Mouse (Mus musculus): ENCODE measurements at regions not wholly inside any gene's neighbourhood (a gene's known extent, or its start where the extent isn't known, plus 50 kb on each side); places are given as distances from the start of the nearest gene placed in this dataset.

DNA sequence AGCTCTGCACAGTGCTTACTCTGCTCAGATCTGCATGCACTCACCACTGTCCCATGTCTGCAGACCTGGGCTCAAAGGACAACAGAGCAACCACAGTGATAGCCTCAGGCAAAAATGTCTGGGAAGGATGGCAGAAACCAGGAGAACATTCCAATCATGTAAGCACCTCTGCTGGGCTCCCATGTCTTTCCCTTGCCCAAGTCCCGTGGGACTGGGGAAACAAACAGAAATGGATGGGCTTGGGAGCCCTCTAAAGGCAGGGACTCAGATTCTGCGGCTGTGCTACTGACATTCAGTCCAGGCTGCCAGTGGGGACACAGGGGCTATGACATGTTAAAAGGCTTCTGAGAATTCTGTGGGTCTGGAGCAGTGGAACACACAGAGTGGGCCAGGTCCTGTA lies 128.8 kb upstream of the Dock1 start:
- WGBS, result 42% methylated on average over 2 of the region's 2 CpGs
- no peak overlapping the region for H3K4me3 ChIP-seq
- H3K27me3 ChIP-seq (replicated peaks), result no peaks in the 10 kb centered on the region
- ATAC-seq (ENCODE audit: extremely low read depth, insufficient number of reproducible peaks, low FRiP score, low TSS enrichment), result no peak
- H3K4me2 ChIP-seq, result no peak overlapping the region
- H3K4me1 ChIP-seq, result no peaks in the 10 kb centered on the region
- no peaks in the 10 kb centered on the region for H3K36me3 ChIP-seq
- no peak overlapping the region for H3K27ac ChIP-seq (replicated peaks)
- H3K9ac ChIP-seq, result no peak overlapping the region
- no peaks in the 10 kb centered on the region for H3K9me3 ChIP-seq

- no peaks in the 10 kb centered on the region for H3K9me3 ChIP-seq
- peaks cover 20% of the 10 kb centered on the region for H3K4me1 ChIP-seq
- no peak overlapping the region for H3K9ac ChIP-seq
- no peaks in the 10 kb centered on the region for H3K27me3 ChIP-seq (replicated peaks)
- no peaks in the 10 kb centered on the region for H3K36me3 ChIP-seq
- no peak overlapping the region for H3K4me2 ChIP-seq
- no peak for ATAC-seq (ENCODE audit: extremely low read depth, insufficient number of reproducible peaks, low FRiP score, low TSS enrichment)
- H3K4me3 ChIP-seq, result no peak overlapping the region
- no peak overlapping the region for H3K27ac ChIP-seq (replicated peaks)
- 77% methylated on average over 6 of the region's 6 CpGs for WGBS
These were observed 124.3 kb upstream of the Dock1 start for GRCm38 (mm10) chr7:134546187-134546586.

GRCm38 (mm10) chr7:134549286-134549919 lies 121.1 kb upstream of the Dock1 start:
- H3K9ac ChIP-seq, result no peak overlapping the region
- WGBS, result 64% methylated on average over 8 of the region's 8 CpGs
- no peaks in the 10 kb centered on the region for H3K36me3 ChIP-seq
- no peaks in the 10 kb centered on the region for H3K9me3 ChIP-seq
- no peak overlapping the region for H3K4me3 ChIP-seq
- no peak overlapping the region for H3K27ac ChIP-seq (replicated peaks)
- ATAC-seq (ENCODE audit: extremely low read depth, insufficient number of reproducible peaks, low FRiP score, low TSS enrichment), result no peak
- H3K4me1 ChIP-seq, result peaks cover 33% of the 10 kb centered on the region
- H3K4me2 ChIP-seq, result no peak overlapping the region
- H3K27me3 ChIP-seq (replicated peaks), result no peaks in the 10 kb centered on the region

GRCm38 (mm10) chr7:134550221-134550809 lies 120.1 kb upstream of the Dock1 start:
- WGBS, result 44% methylated on average over 7 of the region's 7 CpGs
- Histone ChIP-seq H3K4me1 (peaks cover 33% of the 10 kb centered on the region), H3K9ac (0 out of 2 replicates have a peak overlapping the region, but pooled peaks have one; percentile 33), H3K36me3 (no peaks in the 10 kb centered on the region), H3K9me3 (no peaks in the 10 kb centered on the region), H3K27me3 (replicated peaks) (no peaks in the 10 kb centered on the region), H3K27ac (replicated peaks) (peak overlapping the region; percentile 24; the same call in 1 of the 2 replicates), H3K4me3 (no peak overlapping the region), H3K4me2 (peak overlapping the region; percentile 9)
- no peak for ATAC-seq (ENCODE audit: extremely low read depth, insufficient number of reproducible peaks, low FRiP score, low TSS enrichment)

DNA sequence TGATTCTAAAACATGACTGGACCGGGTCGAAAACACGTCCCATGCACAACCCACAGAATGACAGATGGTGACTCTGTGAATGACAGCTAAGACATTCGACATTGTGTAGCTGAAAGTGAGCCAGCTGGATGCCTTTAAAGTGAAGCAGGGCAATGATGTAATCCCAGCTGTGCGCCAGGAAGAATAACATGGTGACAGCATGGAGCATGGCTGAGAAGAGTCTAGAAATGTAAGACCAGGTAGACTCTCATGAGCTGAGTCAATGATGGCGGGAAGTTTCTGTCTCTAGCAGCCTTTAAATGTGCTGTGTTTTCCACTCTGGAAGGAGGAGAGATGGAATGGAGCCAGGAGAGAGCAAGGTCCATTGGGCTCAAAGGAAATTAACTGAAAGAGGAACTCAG lies 118.4 kb upstream of the Dock1 start:
- Histone ChIP-seq H3K27me3 (replicated peaks) (no peaks in the 10 kb centered on the region), H3K4me1 (peaks cover 33% of the 10 kb centered on the region), H3K4me2 (no peak overlapping the region), H3K27ac (replicated peaks) (0 out of 2 replicates have a peak overlapping the region, but pooled peaks have one; percentile 3), H3K9ac (no peak overlapping the region), H3K36me3 (no peaks in the 10 kb centered on the region), H3K4me3 (no peak overlapping the region), H3K9me3 (no peaks in the 10 kb centered on the region)
- ATAC-seq (ENCODE audit: extremely low read depth, insufficient number of reproducible peaks, low FRiP score, low TSS enrichment), result no peak
- WGBS, result 52% methylated on average over 6 of the region's 6 CpGs

- Histone ChIP-seq H3K9me3 (no peaks in the 10 kb centered on the region), H3K36me3 (no peaks in the 10 kb centered on the region), H3K27me3 (replicated peaks) (no peaks in the 10 kb centered on the region), H3K9ac (no peak overlapping the region), H3K27ac (replicated peaks) (no peak overlapping the region), H3K4me3 (no peak overlapping the region), H3K4me1 (peaks cover 19% of the 10 kb centered on the region), H3K4me2 (no peak overlapping the region)
- ATAC-seq (ENCODE audit: extremely low read depth, insufficient number of reproducible peaks, low FRiP score, low TSS enrichment), result no peak
- 42% methylated on average over 4 of the region's 4 CpGs for WGBS
These were observed 114.4 kb upstream of the Dock1 start for GRCm38 (mm10) chr7:134556061-134556460.

GRCm38 (mm10) chr7:134566322-134566721 lies 104.1 kb upstream of the Dock1 start:
- H3K9ac ChIP-seq, result no peak overlapping the region
- H3K27me3 ChIP-seq (replicated peaks), result no peaks in the 10 kb centered on the region
- 0 out of 2 replicates have a peak, but pooled peaks cover 3% of the 10 kb centered on the region for H3K9me3 ChIP-seq
- no peak overlapping the region for H3K4me2 ChIP-seq
- no peak overlapping the region for H3K4me3 ChIP-seq
- 81% methylated on average over 5 of the region's 5 CpGs for WGBS
- no peaks in the 10 kb centered on the region for H3K36me3 ChIP-seq
- peaks cover 14% of the 10 kb centered on the region; the same call in 1 of the 2 replicates for H3K4me1 ChIP-seq
- no peak overlapping the region for H3K27ac ChIP-seq (replicated peaks)
- ATAC-seq (ENCODE audit: extremely low read depth, insufficient number of reproducible peaks, low FRiP score, low TSS enrichment), result no peak

DNA sequence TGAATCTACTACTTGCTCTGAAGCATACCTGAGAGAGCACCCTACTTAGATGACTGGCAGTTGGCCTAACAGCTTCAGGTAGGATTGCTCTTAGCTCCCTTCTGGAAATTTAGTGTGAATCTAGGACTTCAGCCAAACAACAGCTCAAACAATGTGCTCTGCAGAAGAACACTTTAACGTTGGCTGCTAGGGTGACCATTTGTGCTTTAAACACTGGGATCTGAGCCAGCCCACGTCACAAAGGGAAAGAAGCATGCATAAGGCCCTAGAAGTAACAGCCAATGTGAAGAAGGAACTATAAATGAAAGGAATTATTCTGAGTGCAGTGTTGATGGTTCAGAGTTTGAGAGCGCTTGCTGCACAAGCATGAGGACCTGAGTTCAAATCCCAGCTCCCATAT lies 101.2 kb upstream of the Dock1 start:
- 0 out of 2 replicates have a peak, but pooled peaks cover 3% of the 10 kb centered on the region for H3K9me3 ChIP-seq
- no peaks in the 10 kb centered on the region for H3K36me3 ChIP-seq
- ATAC-seq (ENCODE audit: extremely low read depth, insufficient number of reproducible peaks, low FRiP score, low TSS enrichment), result no peak
- H3K4me2 ChIP-seq, result no peak overlapping the region
- WGBS, result 56% methylated on average over 3 of the region's 3 CpGs
- H3K27ac ChIP-seq (replicated peaks), result no peak overlapping the region
- H3K4me1 ChIP-seq, result peaks cover 14% of the 10 kb centered on the region; the same call in 1 of the 2 replicates
- no peak overlapping the region for H3K4me3 ChIP-seq
- no peak overlapping the region for H3K9ac ChIP-seq
- H3K27me3 ChIP-seq (replicated peaks), result no peaks in the 10 kb centered on the region

GRCm38 (mm10) chr7:134570176-134570810 lies 100.2 kb upstream of the Dock1 start:
- peak overlapping the region; percentile 40 for H3K27ac ChIP-seq (replicated peaks)

GRCm38 (mm10) chr7:134581746-134582145 lies 88.7 kb upstream of the Dock1 start:
- Histone ChIP-seq H3K9ac (no peak overlapping the region), H3K4me3 (no peak overlapping the region), H3K36me3 (no peaks in the 10 kb centered on the region), H3K9me3 (no peaks in the 10 kb centered on the region), H3K4me1 (no peaks in the 10 kb centered on the region), H3K27me3 (replicated peaks) (no peaks in the 10 kb centered on the region), H3K27ac (replicated peaks) (no peak overlapping the region), H3K4me2 (no peak overlapping the region)
- no peak for ATAC-seq (ENCODE audit: extremely low read depth, insufficient number of reproducible peaks, low FRiP score, low TSS enrichment)

More at GRCm38 (mm10) chr7:134570176-134570810, 100.2 kb upstream of the Dock1 start:
- H3K36me3 ChIP-seq, result no peaks in the 10 kb centered on the region
- peaks cover 14% of the 10 kb centered on the region; the same call in 1 of the 2 replicates for H3K4me1 ChIP-seq
- H3K9me3 ChIP-seq, result peaks cover 3% of the 10 kb centered on the region; the same call in 1 of the 2 replicates
- no peak overlapping the region for H3K4me2 ChIP-seq
- no peak overlapping the region for H3K9ac ChIP-seq
- no peak overlapping the region for H3K4me3 ChIP-seq
- no peak for ATAC-seq (ENCODE audit: extremely low read depth, insufficient number of reproducible peaks, low FRiP score, low TSS enrichment)
- no peaks in the 10 kb centered on the region for H3K27me3 ChIP-seq (replicated peaks)
- 49% methylated on average over 5 of the region's 5 CpGs for WGBS

DNA sequence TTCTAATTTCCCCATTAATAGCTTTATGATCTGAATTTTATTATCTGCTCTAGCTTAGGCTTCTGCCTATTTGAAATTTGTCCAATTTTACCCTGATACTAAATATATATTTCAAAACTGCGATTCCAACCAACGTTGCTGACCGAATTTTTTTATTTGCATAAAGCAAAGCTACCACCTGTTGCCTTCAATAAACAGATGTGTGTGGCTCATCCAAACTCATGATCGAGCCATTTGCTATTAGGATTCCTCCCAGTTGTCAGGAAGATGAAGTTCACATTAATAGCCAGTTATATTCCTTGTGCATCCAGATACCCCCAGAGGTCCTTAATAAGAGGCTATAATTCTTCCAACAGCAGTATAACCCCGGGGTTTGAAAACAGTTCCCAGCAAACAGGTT lies 85.0 kb upstream of the Dock1 start:
- ATAC-seq (ENCODE audit: extremely low read depth, insufficient number of reproducible peaks, low FRiP score, low TSS enrichment), result no peak
- 81% methylated on average over 5 of the region's 5 CpGs for WGBS

More for the DNA sequence above, 85.0 kb upstream of the Dock1 start:
- Histone ChIP-seq H3K4me1 (peaks cover 5% of the 10 kb centered on the region; the same call in 1 of the 2 replicates), H3K9me3 (no peaks in the 10 kb centered on the region), H3K27ac (replicated peaks) (no peak overlapping the region), H3K4me3 (no peak overlapping the region), H3K27me3 (replicated peaks) (no peaks in the 10 kb centered on the region), H3K36me3 (no peaks in the 10 kb centered on the region), H3K4me2 (no peak overlapping the region), H3K9ac (no peak overlapping the region)
